Mouse (Mus musculus) heart, adult 9 months (tissue): ENCODE data around the gene Dot1l.
"Not testable (repeated sequence)": the region's sequence is repeated elsewhere in the genome, so short reads cannot be mapped to it uniquely, and the experiment has no call there.

ENCODE experiments used
- DNase-seq, 2 experiments: peaks; one replicate each; pipeline ENCODE4 v3.0.0; 2022; ENCODE audit warnings: low spot score in 2 of 2

The Dot1l gene

DNA sequence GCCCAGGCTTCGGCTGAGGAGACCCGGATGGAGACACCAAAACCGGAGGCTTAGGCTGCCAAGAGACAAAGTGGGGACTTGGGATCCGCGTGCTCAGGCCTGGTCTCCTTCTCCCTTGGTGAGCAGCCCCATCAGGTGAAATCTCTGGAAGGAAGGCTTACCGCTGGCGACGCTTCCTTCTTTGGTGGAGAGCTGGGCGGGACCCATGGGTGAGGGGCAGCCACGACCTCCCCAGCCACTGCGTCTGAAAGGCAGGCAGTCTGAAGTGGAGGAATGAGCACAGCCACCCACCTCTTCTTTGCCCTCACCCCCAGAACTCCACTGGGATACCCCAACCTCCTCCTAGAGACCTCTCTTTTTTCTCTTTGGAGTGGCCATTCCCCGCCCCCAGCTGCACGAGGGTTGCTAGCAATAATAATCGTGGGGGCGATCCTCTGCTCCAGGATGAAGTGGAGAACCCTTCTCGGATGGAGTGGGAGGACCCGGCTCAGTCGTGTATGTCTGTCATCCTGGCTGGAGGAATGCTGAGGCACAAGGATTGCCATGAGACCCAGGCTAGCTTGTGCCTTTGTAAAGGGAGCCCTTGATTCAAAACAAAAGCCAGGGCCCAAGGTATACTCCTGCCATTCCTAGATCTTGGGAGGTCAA lies 54.1 kb downstream of the Dot1l start:
- DNase-seq = no peak

DNA sequence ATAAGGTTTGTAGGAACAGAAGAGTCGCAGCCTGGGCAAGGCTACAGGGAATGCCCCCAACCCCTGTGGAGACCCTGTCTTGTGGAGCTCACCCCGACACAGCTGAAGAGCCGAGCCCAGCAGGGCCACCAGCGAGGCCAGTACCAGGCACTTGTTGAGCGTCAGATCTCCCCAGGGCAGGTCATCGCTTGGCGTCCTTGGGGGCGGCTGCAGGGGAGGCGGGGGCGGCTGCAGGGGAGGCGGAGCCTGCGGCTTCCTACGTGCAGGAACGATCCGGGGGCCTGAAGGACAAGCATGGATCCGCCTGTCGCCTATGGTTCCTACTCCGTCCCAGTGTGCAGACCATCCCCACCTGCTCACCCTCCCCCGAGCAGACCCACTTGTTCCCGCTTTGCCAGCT lies 55.1 kb downstream of the Dot1l start:
- DNase-seq = no peak

GRCm38 (mm10) chr10:80812391-80813041 lies 57.5 kb downstream of the Dot1l start:
- no peak for DNase-seq

- DNase-seq = no peak
Observed at GRCm38 (mm10) chr10:80813366-80813765, 58.4 kb downstream of the Dot1l start, which contains the start of gene Jsrp1. Jsrp1 (minus strand) TSS chr10:80813498.

GRCm38 (mm10) chr10:80814800-80815199 lies 59.8 kb downstream of the Dot1l start:
- DNase-seq = no peak

DNA sequence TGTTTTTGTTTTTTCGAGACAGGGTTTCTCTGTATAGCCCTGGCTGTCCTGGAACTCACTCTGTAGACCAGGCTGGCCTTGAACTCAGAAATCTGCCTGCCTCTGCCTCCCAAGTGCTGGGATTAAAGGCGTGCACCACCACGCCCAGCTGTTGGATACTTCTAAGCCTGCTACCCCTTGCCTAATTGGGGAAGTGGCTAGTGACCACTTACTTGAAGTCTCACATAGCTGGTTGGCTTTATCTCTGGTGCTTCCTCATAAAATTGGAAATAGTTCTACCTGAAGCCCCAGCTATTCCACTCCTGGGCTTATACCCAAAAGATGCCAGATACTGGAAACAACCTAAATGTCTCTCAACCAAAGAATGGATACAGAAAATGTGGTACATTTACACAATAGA lies 61.3 kb downstream of the Dot1l start:
- DNase-seq = not testable (repeated sequence)

GRCm38 (mm10) chr10:80817164-80817563 lies 62.2 kb downstream of the Dot1l start:
- DNase-seq = no peak

DNA sequence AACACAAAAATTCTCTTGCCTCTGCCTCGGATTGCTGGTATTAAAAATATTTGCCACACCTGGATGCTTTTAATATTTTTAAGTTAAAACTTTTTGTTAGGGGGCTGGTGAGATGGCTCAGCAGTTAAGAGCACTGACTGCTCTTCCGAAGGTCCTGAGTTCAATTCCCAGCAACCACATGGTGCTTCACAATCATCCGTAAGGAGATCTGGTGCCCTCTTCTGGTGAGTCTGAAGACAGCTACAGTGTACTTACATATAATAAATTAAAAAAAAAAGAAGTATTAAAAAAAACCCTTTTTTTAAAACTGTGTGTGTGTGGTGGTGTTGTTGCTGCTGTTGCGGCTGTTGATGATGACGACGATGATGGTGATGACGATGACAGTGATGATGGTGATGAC lies 62.9 kb downstream of the Dot1l start:
- not testable (repeated sequence) for DNase-seq

DNA sequence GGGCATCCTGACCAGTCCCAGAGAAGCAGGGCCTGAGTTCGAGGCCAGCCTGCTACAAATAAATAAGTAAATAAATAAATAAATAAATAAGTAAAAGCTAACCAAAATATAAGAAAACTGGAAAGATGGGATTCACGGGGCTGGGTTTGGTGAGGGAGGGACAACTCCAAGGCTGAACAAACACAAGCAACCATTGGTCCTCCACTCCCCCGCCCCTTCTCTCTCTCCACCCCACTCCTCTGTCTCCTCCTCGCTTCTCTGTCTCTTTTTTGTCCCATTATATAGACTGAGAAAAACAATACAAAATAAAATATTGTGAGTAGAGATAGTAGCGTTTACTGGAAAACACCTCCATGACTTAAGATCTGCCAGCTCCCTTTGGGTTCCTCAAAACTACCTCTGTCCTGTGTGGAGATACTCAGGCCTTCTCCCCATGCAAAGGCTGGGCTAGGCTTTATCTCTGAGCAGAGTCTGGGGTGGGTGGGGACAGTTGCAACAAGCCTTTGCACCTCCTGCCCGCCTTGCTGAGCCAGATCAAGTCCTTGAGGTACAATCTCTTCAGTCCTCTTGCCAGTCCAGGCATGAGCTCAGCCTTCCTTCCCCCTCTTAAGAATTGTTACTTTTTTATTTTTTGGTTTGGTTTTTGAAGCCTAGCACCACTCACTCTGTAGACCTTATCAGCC lies 63.7 kb downstream of the Dot1l start:
- no peak for DNase-seq

DNA sequence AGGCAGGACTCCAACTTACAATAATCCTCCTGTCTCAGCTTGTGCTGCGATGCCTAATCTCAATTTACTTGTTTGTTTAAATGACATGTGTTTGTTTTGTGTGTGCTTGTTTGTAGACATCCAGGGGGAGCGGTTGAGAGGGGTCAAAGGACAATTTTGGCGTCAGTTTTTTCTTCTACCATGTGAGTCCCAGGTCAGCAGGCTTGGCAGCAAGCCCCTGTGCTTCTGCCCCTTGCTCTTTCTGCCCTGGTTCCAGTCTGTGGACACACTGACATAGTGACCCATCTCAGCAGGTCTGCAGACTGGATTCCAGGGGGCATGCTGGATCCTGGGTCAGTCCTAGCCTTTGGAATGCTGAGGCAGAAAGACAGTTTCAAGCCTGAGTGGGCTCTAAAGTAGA lies 64.4 kb downstream of the Dot1l start:
- DNase-seq = no peak

DNA sequence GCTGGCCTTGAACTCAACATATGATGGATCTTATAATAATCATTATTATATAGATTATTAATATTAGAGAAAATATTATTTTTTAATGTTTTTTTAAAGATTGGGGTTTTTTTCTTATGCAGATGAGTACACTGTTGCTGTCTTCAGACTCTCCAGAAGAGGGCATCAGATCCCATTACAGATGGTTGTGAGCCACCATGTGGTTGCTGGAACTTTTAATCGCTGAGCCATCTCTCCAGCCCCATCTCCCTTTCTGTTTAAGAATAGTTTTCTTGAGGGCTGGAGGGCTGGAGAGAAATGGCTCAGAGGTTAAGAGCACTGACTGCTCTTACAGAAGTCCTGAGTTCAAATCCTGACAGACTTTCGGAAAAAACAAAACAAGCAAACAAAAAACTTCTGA lies 67.0 kb downstream of the Dot1l start:
- no peak for DNase-seq

DNA sequence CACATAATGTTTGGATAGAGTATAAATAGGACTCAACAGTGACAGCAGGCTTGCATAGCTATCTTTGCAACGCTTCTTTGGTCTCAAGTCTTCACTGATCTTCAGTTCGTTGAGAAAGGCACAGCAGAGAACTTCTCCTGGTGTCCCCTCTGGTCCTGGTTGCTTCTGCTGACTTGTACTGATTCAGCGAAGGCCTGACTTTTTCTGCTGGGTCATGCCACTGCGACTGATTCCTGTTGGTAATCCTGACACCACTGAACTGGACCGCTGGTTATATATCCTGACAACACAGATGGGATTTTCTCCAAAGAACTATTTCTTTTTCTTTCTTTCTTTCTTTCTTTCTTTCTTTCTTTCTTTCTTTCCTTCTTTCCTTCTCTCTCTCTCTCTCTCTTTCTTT lies 67.5 kb downstream of the Dot1l start:
- no peak for DNase-seq

GRCm38 (mm10) chr10:80823316-80823715 lies 68.3 kb downstream of the Dot1l start:
- no peak for DNase-seq

GRCm38 (mm10) chr10:80823847-80824643 lies 69.0 kb downstream of the Dot1l start:
- no peak for DNase-seq

- DNase-seq = no peak
Observed at GRCm38 (mm10) chr10:80824827-80825226, 69.8 kb downstream of the Dot1l start.

DNA sequence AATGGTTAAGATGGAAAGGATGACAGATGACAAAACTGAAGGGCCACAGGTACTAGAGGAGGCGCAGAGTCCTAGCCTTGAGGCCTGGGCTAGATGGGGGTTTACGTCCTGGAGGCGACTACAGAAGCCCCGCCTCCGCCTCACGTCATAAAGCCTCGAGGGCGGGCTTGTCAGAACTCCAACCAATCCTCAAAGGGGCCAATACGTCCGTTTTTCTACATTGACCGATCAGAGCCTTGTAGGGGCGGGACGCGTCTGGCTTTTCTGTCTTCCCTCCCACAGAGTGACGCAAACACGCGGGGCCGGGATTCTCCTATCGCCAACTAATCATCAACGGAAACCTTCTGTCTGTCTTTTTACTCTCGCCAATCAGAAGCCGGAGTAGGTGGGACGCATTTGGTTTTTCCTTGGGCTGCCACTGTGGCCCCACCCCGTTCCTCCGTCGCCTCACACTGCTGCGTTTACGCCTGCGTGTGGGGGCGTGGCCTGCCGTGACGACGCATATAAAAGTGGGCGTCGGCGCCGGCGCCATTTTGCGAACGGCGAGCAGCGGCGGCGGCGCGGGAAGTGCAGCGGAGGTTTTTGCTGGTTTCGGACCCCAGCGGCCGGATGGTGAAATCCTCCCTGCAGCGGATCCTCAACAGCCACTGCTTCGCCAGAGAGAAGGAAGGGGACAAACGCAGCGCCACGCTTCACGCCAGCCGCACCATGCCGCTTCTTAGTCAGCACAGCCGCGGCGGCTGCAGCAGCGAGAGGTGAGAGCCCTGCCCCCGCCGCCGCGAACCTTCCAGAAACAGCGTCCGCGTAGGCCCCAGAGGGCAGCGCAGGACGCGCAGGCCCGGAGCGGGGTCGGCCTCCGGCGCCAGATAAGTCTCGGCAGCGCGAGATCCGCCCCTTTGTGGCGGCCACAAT lies 71.4 kb downstream of the Dot1l start, which contains the start of gene Oaz1:
Gene Oaz1 (plus strand): TSS at position 506 of the 912 bp plus-strand sequence.
- peak; percentile 100 for DNase-seq

DNA sequence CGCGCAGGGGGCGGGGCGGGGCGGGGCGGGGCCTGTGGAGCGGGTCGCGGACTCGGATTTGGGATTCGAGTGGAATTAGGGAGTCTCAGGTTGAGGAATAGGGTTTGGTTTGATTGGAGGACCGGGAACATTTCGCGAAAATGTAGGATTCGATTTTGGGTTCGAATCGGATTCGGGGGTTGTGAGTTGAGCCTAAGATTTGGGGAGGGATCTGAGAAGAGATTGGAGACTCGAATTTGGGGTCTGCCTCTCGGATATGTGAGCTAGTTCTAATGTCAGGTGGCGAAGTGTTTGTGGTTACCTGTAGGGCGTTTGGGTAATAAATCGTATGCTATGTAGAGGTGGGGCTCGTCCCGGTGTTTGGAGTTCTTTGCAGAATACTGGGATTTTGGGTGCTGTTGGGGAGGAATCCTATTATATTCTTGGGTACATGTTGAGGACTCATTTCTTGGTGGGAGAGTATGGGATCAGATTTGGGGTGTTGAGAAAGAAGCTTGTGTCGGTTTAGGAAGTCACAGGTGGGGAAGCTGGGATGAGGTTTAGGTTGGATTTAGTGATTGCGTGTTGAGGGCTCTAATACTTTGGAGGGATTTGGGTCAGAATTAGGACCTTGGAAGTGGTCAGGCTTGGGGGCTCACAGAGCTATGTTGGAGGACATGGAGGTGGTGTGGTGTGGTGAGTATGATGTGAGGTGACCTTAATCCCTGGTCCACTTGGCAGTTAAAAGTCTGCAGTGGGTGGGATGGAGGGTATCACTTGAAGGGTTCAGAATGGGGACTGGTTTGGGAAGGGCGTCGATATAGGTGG lies 72.3 kb downstream of the Dot1l start:
- DNase-seq = no peak

- DNase-seq = no peak
Observed at GRCm38 (mm10) chr10:80827870-80828420, 72.9 kb downstream of the Dot1l start.

- DNase-seq = not testable (repeated sequence)
Observed at GRCm38 (mm10) chr10:80828587-80828986, 73.6 kb downstream of the Dot1l start.
